Mouse (Mus musculus): ENCODE measurements around the gene Haao.

Haao gene

GRCm38 (mm10) chr17:83847815-83848214, at the start of gene Haao:
TSS of gene Haao (minus strand) at chr17:83847963.
- DNase-seq (ENCODE audit: low spot score): no peak

GRCm38 (mm10) chr17:83897361-83897799, 49.6 kb upstream of the Haao start:
- DNase-seq (ENCODE audit: low spot score): no peak

- DNase-seq (ENCODE audit: low spot score): peak; percentile 87
Observed at GRCm38 (mm10) chr17:83896723-83897122, 49.0 kb upstream of the Haao start.

- DNase-seq (ENCODE audit: low spot score): peak; percentile 59
Observed at GRCm38 (mm10) chr17:83895321-83895770, 47.6 kb upstream of the Haao start.

GRCm38 (mm10) chr17:83893134-83893533, 45.4 kb upstream of the Haao start:
- no peak for DNase-seq (ENCODE audit: low spot score)

- no peak for DNase-seq (ENCODE audit: low spot score)
Observed at GRCm38 (mm10) chr17:83891864-83892263, 44.1 kb upstream of the Haao start.

GRCm38 (mm10) chr17:83890373-83890696, 42.6 kb upstream of the Haao start:
- DNase-seq (ENCODE audit: low spot score): no peak

- DNase-seq (ENCODE audit: low spot score): peak; percentile 55
Observed at GRCm38 (mm10) chr17:83889691-83890372, 42.1 kb upstream of the Haao start.

GRCm38 (mm10) chr17:83889329-83889690, 41.5 kb upstream of the Haao start:
- no peak for DNase-seq (ENCODE audit: low spot score)

GRCm38 (mm10) chr17:83887241-83887640, 39.5 kb upstream of the Haao start:
- DNase-seq (ENCODE audit: low spot score): no peak

GRCm38 (mm10) chr17:83886395-83886794, 38.6 kb upstream of the Haao start:
- DNase-seq (ENCODE audit: low spot score): no peak

- DNase-seq (ENCODE audit: low spot score): no peak
Observed at GRCm38 (mm10) chr17:83885750-83886149, 38.0 kb upstream of the Haao start.

- no peak for DNase-seq (ENCODE audit: low spot score)
Observed at GRCm38 (mm10) chr17:83885021-83885582, 37.3 kb upstream of the Haao start.

GRCm38 (mm10) chr17:83882788-83883187, 35.0 kb upstream of the Haao start:
- no peak for DNase-seq (ENCODE audit: low spot score)

- no peak for DNase-seq (ENCODE audit: low spot score)
Observed at GRCm38 (mm10) chr17:83881071-83881470, 33.3 kb upstream of the Haao start.

- no peak for DNase-seq (ENCODE audit: low spot score)
Observed at GRCm38 (mm10) chr17:83880174-83880710, 32.5 kb upstream of the Haao start.

- DNase-seq (ENCODE audit: low spot score): no peak
Observed at GRCm38 (mm10) chr17:83879631-83880030, 31.9 kb upstream of the Haao start.

- no peak for DNase-seq (ENCODE audit: low spot score)
Observed at GRCm38 (mm10) chr17:83874610-83875009, 26.8 kb upstream of the Haao start.

GRCm38 (mm10) chr17:83873363-83874141, 25.8 kb upstream of the Haao start:
- DNase-seq (ENCODE audit: low spot score): peak; percentile 24

GRCm38 (mm10) chr17:83872806-83873348, 25.1 kb upstream of the Haao start:
- DNase-seq (ENCODE audit: low spot score): peak; percentile 95

GRCm38 (mm10) chr17:83871354-83871753, 23.6 kb upstream of the Haao start:
- DNase-seq (ENCODE audit: low spot score): no peak

GRCm38 (mm10) chr17:83870385-83870784, 22.6 kb upstream of the Haao start:
- no peak for DNase-seq (ENCODE audit: low spot score)

GRCm38 (mm10) chr17:83866582-83866981, 18.8 kb upstream of the Haao start:
- peak; percentile 83 for DNase-seq (ENCODE audit: low spot score)

Data from embryo, embryonic 10.5 days (tissue).